Mouse (Mus musculus): ENCODE measurements around the gene Senp3. TPM values are rescaled to one million over a fixed set of nuclear protein-coding genes. Genes with fewer than 3 reads are reported as not detected.
A peak's percentile ranks its signal among the peaks of the same experiment; 100 is the strongest.

The Senp3 gene
- polyA plus RNA-seq, 1 experiment from 2014 or later: 81.8 TPM

GRCm38 (mm10) chr11:69663795-69664194 is 18.1 kb downstream of the Senp3 start:
- Histone ChIP-seq H3K4me1 (ENCODE audit: control insufficient read depth, insufficient read depth, low read length) (peaks cover 9% of the 10 kb centered on the region; the same call in 1 of the 2 replicates), H3K9ac (ENCODE audit: low read length) (no peak overlapping the region), H3K27ac (ENCODE audit: low read depth, low read length) (no peak overlapping the region), H3K9me3 (replicated peaks; ENCODE audit: control insufficient read depth, low read length) (no peaks in the 10 kb centered on the region), H3K36me3 (ENCODE audit: control insufficient read depth, insufficient read depth, low read length) (peaks cover 56% of the 10 kb centered on the region), H3K4me3 (ENCODE audit: low read depth, low read length) (no peak overlapping the region), H3K4me2 (ENCODE audit: low read length) (no peak overlapping the region), H3K27me3 (replicated peaks; ENCODE audit: control insufficient read depth, insufficient read depth, low read length) (no peaks in the 10 kb centered on the region)
- ATAC-seq: no peak
- DNase-seq (ENCODE audit: low spot score): no peak
- 85% methylated on average over 6 of the region's 6 CpGs for WGBS

- Histone ChIP-seq H3K27ac (ENCODE audit: low read depth, low read length) (peak overlapping the region; percentile 96), H3K36me3 (ENCODE audit: control insufficient read depth, insufficient read depth, low read length) (peaks cover 56% of the 10 kb centered on the region), H3K9ac (ENCODE audit: low read length) (peak overlapping the region; percentile 66), H3K9me3 (replicated peaks; ENCODE audit: control insufficient read depth, low read length) (no peaks in the 10 kb centered on the region), H3K4me2 (ENCODE audit: low read length) (peak overlapping the region; percentile 59), H3K27me3 (replicated peaks; ENCODE audit: control insufficient read depth, insufficient read depth, low read length) (no peaks in the 10 kb centered on the region), H3K4me3 (ENCODE audit: low read depth, low read length) (peak overlapping the region; percentile 49), H3K4me1 (ENCODE audit: control insufficient read depth, insufficient read depth, low read length) (peaks cover 9% of the 10 kb centered on the region; the same call in 1 of the 2 replicates)
- no peak; the same call in none of the 2 replicates for ATAC-seq
- no peak for DNase-seq (ENCODE audit: low spot score)
- 71% methylated on average over 13 of the region's 13 CpGs for WGBS
Measured at GRCm38 (mm10) chr11:69662967-69663671, 18.8 kb downstream of the Senp3 start.

- Histone ChIP-seq H3K27me3 (replicated peaks; ENCODE audit: control insufficient read depth, insufficient read depth, low read length) (no peaks in the 10 kb centered on the region), H3K27ac (ENCODE audit: low read depth, low read length) (peak within 1 kb of the TSS; percentile 96), H3K9ac (ENCODE audit: low read length) (peak within 1 kb of the TSS; percentile 66), H3K4me1 (ENCODE audit: control insufficient read depth, insufficient read depth, low read length) (peaks cover 9% of the 10 kb centered on the region; the same call in 1 of the 2 replicates), H3K4me2 (ENCODE audit: low read length) (peak within 1 kb of the TSS; percentile 59), H3K36me3 (ENCODE audit: control insufficient read depth, insufficient read depth, low read length) (peaks cover 56% of the 10 kb centered on the region), H3K4me3 (ENCODE audit: low read depth, low read length) (peak within 1 kb of the TSS; percentile 49), H3K9me3 (replicated peaks; ENCODE audit: control insufficient read depth, low read length) (no peaks in the 10 kb centered on the region)
- ATAC-seq: peak; percentile 97
- under 1% methylated on average over 48 of the region's 48 CpGs for WGBS
- DNase-seq (ENCODE audit: low spot score): peak; percentile 99
Measured at GRCm38 (mm10) chr11:69662213-69662966, 19.5 kb downstream of the Senp3 start, which contains the start of gene Mpdu1. Mpdu1 (minus strand) TSS chr11:69662642.

- ATAC-seq (no peak), DNase-seq (ENCODE audit: low spot score) (no peak)
- H3K4me1 ChIP-seq (ENCODE audit: control insufficient read depth, insufficient read depth, low read length): peaks cover 9% of the 10 kb centered on the region; the same call in 1 of the 2 replicates
- WGBS: 77% methylated on average over 3 of the region's 3 CpGs
- H3K27me3 ChIP-seq (replicated peaks; ENCODE audit: control insufficient read depth, insufficient read depth, low read length): no peaks in the 10 kb centered on the region
- H3K9ac ChIP-seq (ENCODE audit: low read length): peak overlapping the region; percentile 66; the same call in 1 of the 2 replicates
- H3K9me3 ChIP-seq (replicated peaks; ENCODE audit: control insufficient read depth, low read length): no peaks in the 10 kb centered on the region
- H3K4me2 ChIP-seq (ENCODE audit: low read length): peak overlapping the region; percentile 59
- H3K27ac ChIP-seq (ENCODE audit: low read depth, low read length): peak overlapping the region; percentile 96; the same call in 1 of the 2 replicates
- peak overlapping the region; percentile 49 for H3K4me3 ChIP-seq (ENCODE audit: low read depth, low read length)
- H3K36me3 ChIP-seq (ENCODE audit: control insufficient read depth, insufficient read depth, low read length): peaks cover 56% of the 10 kb centered on the region
Measured at GRCm38 (mm10) chr11:69661221-69661881, 20.5 kb downstream of the Senp3 start.

GRCm38 (mm10) chr11:69657462-69657881 is 24.4 kb downstream of the Senp3 start:
- Histone ChIP-seq H3K4me3 (ENCODE audit: low read depth, low read length) (no peak overlapping the region), H3K4me2 (ENCODE audit: low read length) (no peak overlapping the region), H3K27me3 (replicated peaks; ENCODE audit: control insufficient read depth, insufficient read depth, low read length) (no peaks in the 10 kb centered on the region), H3K36me3 (ENCODE audit: control insufficient read depth, insufficient read depth, low read length) (peaks cover 58% of the 10 kb centered on the region), H3K4me1 (ENCODE audit: control insufficient read depth, insufficient read depth, low read length) (0 out of 2 replicates have a peak, but pooled peaks cover 4% of the 10 kb centered on the region), H3K27ac (ENCODE audit: low read depth, low read length) (no peak overlapping the region), H3K9me3 (replicated peaks; ENCODE audit: control insufficient read depth, low read length) (no peaks in the 10 kb centered on the region), H3K9ac (ENCODE audit: low read length) (no peak overlapping the region)
- DNase-seq (ENCODE audit: low spot score) (no peak), ATAC-seq (no peak)
- 85% methylated on average over 15 of the region's 15 CpGs for WGBS

- peak overlapping the region; percentile 39; the same call in 1 of the 2 replicates for H3K27ac ChIP-seq (ENCODE audit: low read depth, low read length)
- H3K9ac ChIP-seq (ENCODE audit: low read length): no peak overlapping the region
- no peak overlapping the region for H3K4me3 ChIP-seq (ENCODE audit: low read depth, low read length)
- H3K4me1 ChIP-seq (ENCODE audit: control insufficient read depth, insufficient read depth, low read length): 0 out of 2 replicates have a peak, but pooled peaks cover 4% of the 10 kb centered on the region
- H3K27me3 ChIP-seq (replicated peaks; ENCODE audit: control insufficient read depth, insufficient read depth, low read length): no peaks in the 10 kb centered on the region
- DNase-seq (ENCODE audit: low spot score) (peak; percentile 82), ATAC-seq (no peak)
- H3K9me3 ChIP-seq (replicated peaks; ENCODE audit: control insufficient read depth, low read length): no peaks in the 10 kb centered on the region
- H3K36me3 ChIP-seq (ENCODE audit: control insufficient read depth, insufficient read depth, low read length): peaks cover 64% of the 10 kb centered on the region
- H3K4me2 ChIP-seq (ENCODE audit: low read length): no peak overlapping the region
- WGBS: 81% methylated on average over 10 of the region's 10 CpGs
Measured at GRCm38 (mm10) chr11:69656617-69657461, 25.0 kb downstream of the Senp3 start.

GRCm38 (mm10) chr11:69656065-69656455 is 25.8 kb downstream of the Senp3 start:
- ATAC-seq (no peak), DNase-seq (ENCODE audit: low spot score) (no peak)
- H3K4me1 ChIP-seq (ENCODE audit: control insufficient read depth, insufficient read depth, low read length): no peaks in the 10 kb centered on the region
- H3K4me3 ChIP-seq (ENCODE audit: low read depth, low read length): no peak overlapping the region
- 85% methylated on average over 5 of the region's 5 CpGs for WGBS
- no peaks in the 10 kb centered on the region for H3K9me3 ChIP-seq (replicated peaks; ENCODE audit: control insufficient read depth, low read length)
- H3K9ac ChIP-seq (ENCODE audit: low read length): no peak overlapping the region
- no peak overlapping the region for H3K27ac ChIP-seq (ENCODE audit: low read depth, low read length)
- H3K27me3 ChIP-seq (replicated peaks; ENCODE audit: control insufficient read depth, insufficient read depth, low read length): no peaks in the 10 kb centered on the region
- H3K4me2 ChIP-seq (ENCODE audit: low read length): no peak overlapping the region
- H3K36me3 ChIP-seq (ENCODE audit: control insufficient read depth, insufficient read depth, low read length): peaks cover 72% of the 10 kb centered on the region
